Mouse (Mus musculus): ENCODE measurements around the gene Map2k5.

DNA sequence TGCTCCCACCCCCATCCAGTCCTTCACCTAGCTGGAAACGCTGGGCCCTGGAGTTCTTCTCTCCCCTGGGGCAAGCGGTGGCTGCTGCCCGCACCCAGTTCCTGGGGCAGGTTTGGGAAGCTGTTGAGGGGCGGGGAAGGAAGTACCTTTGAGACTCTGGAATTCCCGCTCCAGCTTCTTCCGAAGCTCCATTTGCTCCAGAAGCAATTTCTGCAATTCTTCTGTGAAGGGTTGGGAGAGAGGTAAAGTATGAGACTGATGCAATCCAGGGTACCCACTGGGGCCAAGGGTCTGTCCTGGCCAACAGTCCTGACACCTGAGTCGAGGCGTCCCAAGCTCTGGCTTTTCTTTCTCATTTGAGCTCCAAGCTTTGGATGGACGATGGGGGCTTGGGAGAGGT is 237.5 kb downstream of the Map2k5 start:
- TF ChIP-seq CTCF (IDR thresholded peaks at IDR 0.05; ENCODE audit: extremely low read depth, insufficient read depth, insufficient read length, insufficient replicate concordance) (no peak), POLR2A (IDR thresholded peaks at IDR 0.05; ENCODE audit: low read depth, low read length) (no peak)
